Mouse (Mus musculus) right cerebral cortex, postnatal 4 days (tissue): ENCODE data around the gene Gnb2.

Experiments
- DNase-seq: peaks from one replicate; pipeline ENCODE4 v3.0.0-alpha.2; 2022

Gnb2 gene

GRCm38 (mm10) chr5:137518436-137518835 is 14.9 kb downstream of the Gnb2 start, which contains the start of gene Gigyf1:
TSS of gene Gigyf1 (plus strand) at chr5:137518548.
- DNase-seq: no peak

- no peak for DNase-seq
These were observed 18.5 kb downstream of the Gnb2 start for GRCm38 (mm10) chr5:137514811-137515210.

- no peak for DNase-seq
These were observed 19.2 kb downstream of the Gnb2 start for GRCm38 (mm10) chr5:137513951-137514721.

GRCm38 (mm10) chr5:137512847-137513794 is 20.2 kb downstream of the Gnb2 start:
- peak; percentile 43 for DNase-seq

- no peak for DNase-seq
These were observed 21.6 kb downstream of the Gnb2 start for GRCm38 (mm10) chr5:137511706-137512105.

- DNase-seq: peak; percentile 41
These were observed 22.5 kb downstream of the Gnb2 start for GRCm38 (mm10) chr5:137510573-137511390.

- DNase-seq: peak; percentile 77
These were observed 23.3 kb downstream of the Gnb2 start for GRCm38 (mm10) chr5:137510014-137510501.

GRCm38 (mm10) chr5:137504041-137504440 is 29.3 kb downstream of the Gnb2 start:
- DNase-seq: no peak

- DNase-seq: peak; percentile 82
These were observed 30.6 kb downstream of the Gnb2 start for GRCm38 (mm10) chr5:137502667-137503110.

GRCm38 (mm10) chr5:137501709-137502666 is 31.3 kb downstream of the Gnb2 start, which contains the start of gene Pop7:
TSS of gene Pop7 (minus strand) at chr5:137502518.
- peak; percentile 99 for DNase-seq

- no peak for DNase-seq
These were observed 33.1 kb downstream of the Gnb2 start for GRCm38 (mm10) chr5:137500186-137500585.

- DNase-seq: no peak
These were observed 39.5 kb downstream of the Gnb2 start for GRCm38 (mm10) chr5:137493831-137494230.

GRCm38 (mm10) chr5:137491559-137491958 is 41.8 kb downstream of the Gnb2 start:
- DNase-seq: peak; percentile 24

- no peak for DNase-seq
These were observed 45.7 kb downstream of the Gnb2 start for GRCm38 (mm10) chr5:137487616-137488015.

GRCm38 (mm10) chr5:137485851-137486155 is 47.5 kb downstream of the Gnb2 start:
- no peak for DNase-seq

- no peak for DNase-seq
These were observed 48.0 kb downstream of the Gnb2 start for GRCm38 (mm10) chr5:137485071-137485850.

- peak; percentile 42 for DNase-seq
These were observed 51.4 kb downstream of the Gnb2 start for GRCm38 (mm10) chr5:137481897-137482296.

GRCm38 (mm10) chr5:137481138-137481537 is 52.2 kb downstream of the Gnb2 start:
- peak; percentile 82 for DNase-seq
